Comparison of ENCODE assay signal across 8 mouse cellular contexts in genomic region chr17:67866026-67866425, GRCm38 (mm10).
A peak's percentile ranks its signal among the peaks of the same experiment; 100 is the strongest.
DNase-seq lines count a peak whose midpoint lies in the region; ATAC-seq lines count a peak whose summit lies in the region.
"Had no signal": no experiment of that assay in that cellular context is flagged by ENCODE, and none has a peak within 500 bp of the region (broad histone marks: within the 10 kb centered on the region; RNA-seq: fewer than 3 reads in every experiment).

No protein-coding gene starts in this region.

- H3K9ac ChIP-seq in heart, embryonic 14.5 days (ENCODE audit: low read length) = no peak overlapping the region
- H3K9ac ChIP-seq in embryonic facial prominence, embryonic 12.5 days = no peak overlapping the region

- WGBS in heart, embryonic 14.5 days = 80% methylated on average over 9 of the region's 9 CpGs
- 20% methylated on average over 9 of the region's 9 CpGs for WGBS in embryonic facial prominence, embryonic 12.5 days

- no peak overlapping the region for H3K4me3 ChIP-seq in heart, embryonic 14.5 days (ENCODE audit: control insufficient read depth in 1 of 2, insufficient read depth in 1 of 2, low read depth in 1 of 2, low read length in 2 of 2)
- no peak overlapping the region for H3K4me3 ChIP-seq in embryonic facial prominence, embryonic 12.5 days

- H3K36me3 ChIP-seq in heart, embryonic 14.5 days (ENCODE audit: control insufficient read depth, insufficient read depth, low read length) = peaks cover 12% of the 10 kb centered on the region
- peaks cover 63% of the 10 kb centered on the region for H3K36me3 ChIP-seq in embryonic facial prominence, embryonic 12.5 days

- H3K9me3 ChIP-seq in heart, embryonic 14.5 days (ENCODE audit: control insufficient read depth, low read length) = 0 out of 2 replicates have a peak, but pooled peaks cover 3% of the 10 kb centered on the region
- H3K9me3 ChIP-seq in embryonic facial prominence, embryonic 12.5 days = no peaks in the 10 kb centered on the region

- peaks cover 69% of the 10 kb centered on the region for H3K27me3 ChIP-seq in heart, embryonic 14.5 days (ENCODE audit: control insufficient read depth, insufficient read depth, low read length)
- no peaks in the 10 kb centered on the region for H3K27me3 ChIP-seq in embryonic facial prominence, embryonic 12.5 days

- no peak for ATAC-seq in heart, embryonic 14.5 days (ENCODE audit: insufficient number of reproducible peaks, insufficient read depth, low FRiP score, low read depth)
- ATAC-seq in embryonic facial prominence, embryonic 12.5 days (ENCODE audit: insufficient number of reproducible peaks, insufficient read depth, low FRiP score, low TSS enrichment) = no peak
- no peak for ATAC-seq in erythroblast, adult 5-6 weeks (replicated peaks; ENCODE audit: low FRiP score, poor library complexity, severe bottlenecking)
- ATAC-seq: inflammation-experienced regulatory T-cells, adult 6 months had no signal

- no peak overlapping the region for H3K4me2 ChIP-seq in heart, embryonic 14.5 days (ENCODE audit: low read length)
- H3K4me2 ChIP-seq in embryonic facial prominence, embryonic 12.5 days (replicated peaks) = peak overlapping the region; percentile 32; the same call in 1 of the 2 replicates

- H3K4me1 ChIP-seq in heart, embryonic 14.5 days (ENCODE audit: control insufficient read depth in 2 of 2, insufficient read depth in 2 of 2, low read length in 2 of 2) = 0 out of 4 replicates have a peak, but pooled peaks cover 2 to 5% of the 10 kb centered on the region in 2 experiments
- peaks cover 29% of the 10 kb centered on the region for H3K4me1 ChIP-seq in embryonic facial prominence, embryonic 12.5 days

- intact Hi-C loops in heart, postnatal 36 days (cut with DNase I) = loop anchor here (10.0 kb wide), 2 partner anchors 989 to 1239 kb away; no protein-coding TSS in a partner anchor

- H3K27ac ChIP-seq in heart, embryonic 14.5 days (replicated peaks in 1 of 2; ENCODE audit: control insufficient read depth in 1 of 2, insufficient read depth in 1 of 2, low read depth in 2 of 2, low read length in 2 of 2) = peak overlapping the region; percentile 41 to 55; a peak in 3 of 4 replicates
- H3K27ac ChIP-seq in embryonic facial prominence, embryonic 12.5 days = peak overlapping the region; percentile 96

- no peak for DNase-seq in heart, postnatal 36 days
- peak; percentile 19 for DNase-seq in gastrocnemius, postnatal 25 days
- DNase-seq in lung, postnatal 14 days = peak; percentile 20
- DNase-seq in right cerebral cortex, postnatal 36 days (ENCODE audit: low spot score in 2 of 2) = no peak

Comparison
In these comparisons a context has a peak if more than half of its experiments do, and no peak if none do; other contexts are left out.
1. DNase-seq: peak in gastrocnemius, postnatal 25 days (single experiment) and lung, postnatal 14 days (single experiment); none in heart, postnatal 36 days (0 of 2) and right cerebral cortex, postnatal 36 days (0 of 2).